Mouse (Mus musculus) hindbrain, embryonic 15.5 days (tissue): ENCODE measurements around the gene Gm6676. TPM values are rescaled to one million over a fixed set of nuclear protein-coding genes. Genes with fewer than 3 reads are reported as not detected.
"Not testable (repeated sequence)": the region's sequence is repeated elsewhere in the genome, so short reads cannot be mapped to it uniquely, and the experiment has no call there.

ENCODE experiments used
- ATAC-seq: fragments of 200-750 bp; cut with Nextera tagmentation; 2 replicates; pipeline ENCODE4 v1.8.0; 2017; ENCODE audit warnings: low read depth, moderate number of reproducible peaks, moderate TSS enrichment; ENCODE audit not compliant: low FRiP score
- H3K27ac ChIP-seq: fragments of 300-500 bp; sonication (generic); replicated peaks from 2 replicates; pipeline ENCODE4 v1.5.1; 2015; ENCODE audit warnings: mild to moderate bottlenecking, inconsistent platforms
- H3K27me3 ChIP-seq: fragments of 300-500 bp; sonication (generic); 2 replicates; pipeline ENCODE4 v1.6.1; 2015; ENCODE audit warnings: control low read depth, inconsistent platforms
- H3K36me3 ChIP-seq: fragments of 300-500 bp; sonication (generic); 2 replicates; pipeline ENCODE4 v1.6.1; 2015; ENCODE audit warnings: control low read depth, inconsistent platforms
- H3K4me1 ChIP-seq: fragments of 300-500 bp; sonication (generic); replicated peaks from 2 replicates; pipeline ENCODE4 v1.6.1; 2015; ENCODE audit warnings: control low read depth, inconsistent platforms
- H3K4me2 ChIP-seq: fragments of 300-500 bp; sonication (generic); 2 replicates; pipeline ENCODE4 v1.6.1; 2015; ENCODE audit warnings: moderate library complexity, mild to moderate bottlenecking, inconsistent platforms
- H3K4me3 ChIP-seq: fragments of 300-500 bp; sonication (generic); 2 replicates; pipeline ENCODE4 v1.5.1; 2015; ENCODE audit warnings: mild to moderate bottlenecking, inconsistent platforms
- H3K9ac ChIP-seq: fragments of 300-500 bp; sonication (generic); 2 replicates; pipeline ENCODE4 v1.6.1; 2015; ENCODE audit warnings: inconsistent platforms
- H3K9me3 ChIP-seq: fragments of 300-500 bp; sonication (generic); 2 replicates; pipeline ENCODE4 v1.6.1; 2016; ENCODE audit warnings: control low read depth, inconsistent platforms
- WGBS: fragments of 180-500 bp; shearing (Covaris S2); methylation state at CpG from one replicate; pipeline ENCODE4 v1.1.7; 2015; 5-methylcytosine and 5-hydroxymethylcytosine counted together
- polyA plus RNA-seq: library from polyadenylated mRNA; unstranded; fragments of >200 nt; fragmentation: Nextera tagmentation; extraction: Ambion mirVana; gene quantifications from 2 replicates; pipeline ENCODE4 v1.2.1, GENCODE M21; 2015

Gene Gm6676
- polyA plus RNA-seq, result not detected in 2 replicates

- H3K9ac ChIP-seq, H3K36me3 ChIP-seq, H3K4me1 ChIP-seq, H3K4me2 ChIP-seq, H3K27ac ChIP-seq, H3K9me3 ChIP-seq, ATAC-seq, H3K4me3 ChIP-seq, H3K27me3 ChIP-seq: not testable (repeated sequence)
- WGBS, result no CpG with 5 or more reads among the region's 2 CpGs
Measured at GRCm38 (mm10) chr14:7125312-7125711, at the start of gene Gm6676. TSS of gene Gm6676 (minus strand) at chr14:7125412.

- H3K27me3 ChIP-seq, H3K4me3 ChIP-seq, H3K9ac ChIP-seq, H3K36me3 ChIP-seq, H3K4me1 ChIP-seq, H3K9me3 ChIP-seq, H3K27ac ChIP-seq, H3K4me2 ChIP-seq: not testable (repeated sequence)
- 0 out of 2 replicates have a peak, but pooled peaks have one; percentile 68 for ATAC-seq
- WGBS, result no CpG with 5 or more reads among the region's 37 CpGs
Measured at GRCm38 (mm10) chr14:7174483-7174971, 49.3 kb upstream of the Gm6676 start, which contains the start of gene Gm3512. TSS of gene Gm3512 (minus strand) at chr14:7174533.

- H3K4me2 ChIP-seq, result peak overlapping the region; percentile 55
- H3K27me3 ChIP-seq, H3K4me1 ChIP-seq, H3K9me3 ChIP-seq, H3K36me3 ChIP-seq: not testable (repeated sequence)
- H3K9ac ChIP-seq, result peak overlapping the region; percentile 61
- 0% methylated on average over 10 of the region's 54 CpGs for WGBS
- H3K4me3 ChIP-seq, result peak overlapping the region; percentile 46
- ATAC-seq, result peak; percentile 66; the same call in 1 of the 2 replicates
- peak overlapping the region; percentile 89 for H3K27ac ChIP-seq
Measured at GRCm38 (mm10) chr14:7105124-7105802, 19.9 kb downstream of the Gm6676 start.

- 92% methylated on average over 1 of the region's 3 CpGs for WGBS
- H3K4me2 ChIP-seq, ATAC-seq, H3K4me1 ChIP-seq, H3K27me3 ChIP-seq, H3K9ac ChIP-seq, H3K9me3 ChIP-seq, H3K27ac ChIP-seq, H3K4me3 ChIP-seq, H3K36me3 ChIP-seq: not testable (repeated sequence)
Measured at GRCm38 (mm10) chr14:7100521-7100920, 24.7 kb downstream of the Gm6676 start, which contains the start of gene Gm3696. TSS of gene Gm3696 (minus strand) at chr14:7100621.

Other genes with a start within 250 kb of the Gm6676 start
- gene Gm3667, start 235.4 kb downstream of the Gm6676 start, polyA plus RNA-seq, result 10.2 and 12.4 TPM in 2 replicates
- not detected in 2 replicates for gene Gm6356, start 151.6 kb downstream of the Gm6676 start, polyA plus RNA-seq
- 4.0 and 4.1 TPM in 2 replicates for gene Gm10406, start 98.0 kb downstream of the Gm6676 start, polyA plus RNA-seq
- gene Gm3685, start 80.4 kb downstream of the Gm6676 start, polyA plus RNA-seq, result not detected in 2 replicates
- 6.5 and 7.4 TPM in 2 replicates for gene Gm3696, start 24.8 kb downstream of the Gm6676 start, polyA plus RNA-seq
- 11.0 and 11.3 TPM in 2 replicates for gene Gm3512, start 49.1 kb upstream of the Gm6676 start, polyA plus RNA-seq
- gene Gm16434, start 69.1 kb upstream of the Gm6676 start, polyA plus RNA-seq, result not detected in 2 replicates
- gene Gm3727, start 139.3 kb upstream of the Gm6676 start, polyA plus RNA-seq, result not detected in 2 replicates
- gene Gm3739, start 189.6 kb upstream of the Gm6676 start, polyA plus RNA-seq, result 6.7 and 7.1 TPM in 2 replicates
- not detected in 2 replicates for gene Gm5797, start 207.0 kb upstream of the Gm6676 start, polyA plus RNA-seq
- gene Gm8374, start 239.7 kb upstream of the Gm6676 start, polyA plus RNA-seq, result not detected in 2 replicates